Comparison of ENCODE assay signal across 22 mouse cellular contexts in the genomic region with DNA sequence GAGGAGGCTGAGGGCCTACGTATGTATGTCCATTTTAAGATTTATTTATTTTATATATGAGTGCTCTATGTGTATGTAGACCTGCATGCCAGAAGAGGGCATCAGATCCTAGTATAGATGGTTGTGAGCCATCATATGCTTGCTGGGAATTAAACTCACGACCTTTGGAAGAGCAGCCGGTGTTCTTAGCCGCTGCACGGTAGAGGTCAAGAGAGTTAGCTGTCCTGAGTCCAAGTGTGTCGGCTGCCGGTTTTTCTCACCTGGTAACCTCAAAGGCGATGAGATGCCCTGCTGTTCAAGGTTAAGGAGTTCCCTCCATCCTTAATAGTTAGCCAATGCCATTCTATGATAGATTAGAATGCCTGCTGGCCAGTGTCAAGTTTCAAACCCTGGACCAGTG.
DNase-seq lines count a peak whose midpoint lies in the region; ATAC-seq and TF ChIP-seq lines count a peak whose summit lies in the region.
"Had no signal": no experiment of that assay in that cellular context is flagged by ENCODE, and none has a peak within 500 bp of the region (broad histone marks: within the 10 kb centered on the region; RNA-seq: fewer than 3 reads in every experiment).

No protein-coding gene starts in this region.

- peaks cover 27% of the 10 kb centered on the region for H3K4me1 ChIP-seq in heart, postnatal 0 days (ENCODE audit: control insufficient read depth, insufficient read depth)
- H3K4me1 ChIP-seq in kidney, embryonic 15.5 days: peaks cover 39% of the 10 kb centered on the region
- H3K4me1 ChIP-seq in liver, postnatal 0 days (ENCODE audit: insufficient read depth): peaks cover 19% of the 10 kb centered on the region
- peaks cover 13% of the 10 kb centered on the region for H3K4me1 ChIP-seq in liver, embryonic 11.5 days (replicated peaks; ENCODE audit: control insufficient read depth, insufficient read depth, low read length)

- H3K4me2 ChIP-seq in heart, postnatal 0 days (ENCODE audit: low read depth, low read length): no peak overlapping the region
- H3K4me2 ChIP-seq in kidney, embryonic 15.5 days: no peak overlapping the region
- no peak overlapping the region for H3K4me2 ChIP-seq in liver, postnatal 0 days (ENCODE audit: low read depth, low read length)
- no peak overlapping the region for H3K4me2 ChIP-seq in liver, embryonic 11.5 days
- H3K4me2 ChIP-seq: forebrain, embryonic 13.5 days; heart, embryonic 11.5 days; limb, embryonic 12.5 days; lung, embryonic 15.5 days; midbrain, embryonic 15.5 days had no signal

- H3K27me3 ChIP-seq in heart, postnatal 0 days (ENCODE audit: control insufficient read depth, insufficient read depth, low read length): no peaks in the 10 kb centered on the region
- no peaks in the 10 kb centered on the region for H3K27me3 ChIP-seq in kidney, embryonic 15.5 days
- no peaks in the 10 kb centered on the region for H3K27me3 ChIP-seq in liver, postnatal 0 days (ENCODE audit: insufficient read depth, low read length)
- no peaks in the 10 kb centered on the region for H3K27me3 ChIP-seq in liver, embryonic 11.5 days (replicated peaks; ENCODE audit: control insufficient read depth, insufficient read depth, low read length)
- H3K27me3 ChIP-seq: lung, embryonic 15.5 days; midbrain, embryonic 15.5 days had no signal

- no peak for TF ChIP-seq CTCF in heart, postnatal 0 days (IDR thresholded peaks at IDR 0.05; ENCODE audit: low read depth)
- peak; percentile 29; the same call in 1 of the 2 replicates for TF ChIP-seq CTCF in liver, postnatal 0 days (IDR thresholded peaks at IDR 0.05; ENCODE audit: low read depth)

- H3K9ac ChIP-seq in heart, postnatal 0 days (replicated peaks; ENCODE audit: low read depth, low read length): no peak overlapping the region
- no peak overlapping the region for H3K9ac ChIP-seq in kidney, embryonic 15.5 days
- H3K9ac ChIP-seq in liver, postnatal 0 days (replicated peaks): no peak overlapping the region
- H3K9ac ChIP-seq in liver, embryonic 11.5 days (ENCODE audit: low read depth, low read length): no peak overlapping the region
- H3K9ac ChIP-seq: forebrain, embryonic 13.5 days; limb, embryonic 12.5 days; liver, embryonic 14.5 days; lung, embryonic 15.5 days; midbrain, embryonic 15.5 days had no signal

- H3K4me3 ChIP-seq in heart, postnatal 0 days (ENCODE audit: low read depth, low read length): no peak overlapping the region
- H3K4me3 ChIP-seq in kidney, embryonic 15.5 days (replicated peaks): no peak overlapping the region
- no peak overlapping the region for H3K4me3 ChIP-seq in liver, postnatal 0 days (ENCODE audit: low read depth, low read length)
- H3K4me3 ChIP-seq in liver, embryonic 11.5 days (ENCODE audit: low read depth, low read length): no peak overlapping the region
- H3K4me3 ChIP-seq: forebrain, embryonic 13.5 days; limb, embryonic 12.5 days; lung, embryonic 15.5 days; midbrain, embryonic 15.5 days had no signal

- 69% methylated on average over 8 of the region's 8 CpGs for WGBS in heart, postnatal 0 days
- 47% methylated on average over 8 of the region's 8 CpGs for WGBS in kidney, embryonic 15.5 days
- WGBS in liver, postnatal 0 days (ENCODE audit: insufficient replicate concordance): 58% methylated on average over 8 of the region's 8 CpGs
- WGBS in liver, embryonic 11.5 days: 62% methylated on average over 8 of the region's 8 CpGs

- no peak for DNase-seq in heart, postnatal 0 days (ENCODE audit: low spot score)
- no peak for DNase-seq in heart, postnatal 4 days
- peak; percentile 46 for DNase-seq in kidney, adult 18-20 months
- no peak for DNase-seq in liver, postnatal 0 days
- no peak for DNase-seq in liver, embryonic 11.5 days (ENCODE audit: low spot score)
- DNase-seq in kidney, postnatal 36 days: peak; percentile 62 to 76
- DNase-seq in spleen, postnatal 4 days (ENCODE audit: low spot score in 2 of 2): no peak
- DNase-seq: adrenal gland, postnatal 25 days; cerebellum, adult 9-10 months; gastrocnemius, postnatal 10 days; heart, postnatal 36 days; thymus, postnatal 25 days had no signal

- 0 out of 2 replicates have a peak overlapping the region, but pooled peaks have one; percentile 58 for H3K27ac ChIP-seq in heart, postnatal 0 days (ENCODE audit: low read depth)
- H3K27ac ChIP-seq in kidney, embryonic 15.5 days: no peak overlapping the region
- no peak overlapping the region for H3K27ac ChIP-seq in liver, postnatal 0 days (ENCODE audit: low read depth)
- H3K27ac ChIP-seq in liver, embryonic 11.5 days (ENCODE audit: low read depth, low read length): no peak overlapping the region
- H3K27ac ChIP-seq: forebrain, embryonic 13.5 days; liver, embryonic 14.5 days; lung, embryonic 15.5 days; macrophage; midbrain, embryonic 15.5 days had no signal

- H3K9me3 ChIP-seq in heart, postnatal 0 days (replicated peaks; ENCODE audit: control insufficient read depth, low read length): no peaks in the 10 kb centered on the region
- H3K9me3 ChIP-seq in kidney, embryonic 15.5 days (replicated peaks): no peaks in the 10 kb centered on the region
- H3K9me3 ChIP-seq in liver, postnatal 0 days (ENCODE audit: low read length): no peaks in the 10 kb centered on the region
- H3K9me3 ChIP-seq in liver, embryonic 11.5 days (ENCODE audit: control insufficient read depth, low read length): no peaks in the 10 kb centered on the region
- H3K9me3 ChIP-seq: forebrain, embryonic 13.5 days; limb, embryonic 12.5 days; lung, embryonic 15.5 days; midbrain, embryonic 15.5 days had no signal

- H3K36me3 ChIP-seq in heart, postnatal 0 days (replicated peaks; ENCODE audit: control insufficient read depth, insufficient read depth, low read length): no peaks in the 10 kb centered on the region; the same call in 1 of the 2 replicates
- H3K36me3 ChIP-seq in kidney, embryonic 15.5 days: no peaks in the 10 kb centered on the region
- no peaks in the 10 kb centered on the region; the same call in 1 of the 2 replicates for H3K36me3 ChIP-seq in liver, postnatal 0 days (replicated peaks; ENCODE audit: insufficient read depth, low read length)
- H3K36me3 ChIP-seq in liver, embryonic 11.5 days (ENCODE audit: control insufficient read depth, insufficient read depth, low read length): no peaks in the 10 kb centered on the region
- H3K36me3 ChIP-seq: limb, embryonic 12.5 days; lung, embryonic 15.5 days; midbrain, embryonic 15.5 days had no signal

- TF ChIP-seq EP300 in heart, postnatal 0 days (IDR thresholded peaks at IDR 0.05; ENCODE audit: low read depth): no peak
- no peak for TF ChIP-seq EP300 in liver, postnatal 0 days (IDR thresholded peaks at IDR 0.05; ENCODE audit: low read depth)

- ATAC-seq in heart, postnatal 0 days (ENCODE audit: insufficient read depth, low read depth): no peak
- no peak for ATAC-seq in kidney, embryonic 15.5 days (replicated peaks; ENCODE audit: low FRiP score)
- ATAC-seq in liver, postnatal 0 days: no peak
- ATAC-seq in liver, embryonic 11.5 days (replicated peaks; ENCODE audit: low FRiP score): no peak
- ATAC-seq: CD4-positive, CD25-positive, alpha-beta regulatory T cell, adult 4 months; forebrain, embryonic 13.5 days; inflammation-experienced regulatory T-cells, adult 6 months had no signal

Comparison
In these comparisons a context has a peak if more than half of its experiments do, and no peak if none do; other contexts are left out.
1. DNase-seq: peak in kidney, adult 18-20 months (single experiment) and kidney, postnatal 36 days (2 of 2); none in heart, postnatal 0 days (single experiment), heart, postnatal 4 days (single experiment), liver, postnatal 0 days (single experiment), liver, embryonic 11.5 days (single experiment) and spleen, postnatal 4 days (0 of 2).